Mouse (Mus musculus) splenic B cell, adult 2 months (primary cell): Measurements from ENCODE around the gene Epb41l2.

ENCODE experiments used
- DNase-seq: peaks from one replicate; pipeline ENCODE4 v3.0.0-alpha.2; 2011; ENCODE audit warnings: low read depth, low spot score
- H3K27me3 ChIP-seq: 2 replicates; pipeline ENCODE4 v1.6.1; 2012; ENCODE audit warnings: mild to moderate bottlenecking, low read length, moderate library complexity, mixed read lengths; ENCODE audit not compliant: control insufficient read depth, poor library complexity, insufficient read depth, severe bottlenecking
- H3K36me3 ChIP-seq: 2 replicates; pipeline ENCODE4 v1.6.1; 2012; ENCODE audit warnings: mild to moderate bottlenecking, low read length, moderate library complexity, mixed read lengths; ENCODE audit not compliant: control insufficient read depth, poor library complexity, insufficient read depth, severe bottlenecking

Epb41l2 gene

GRCm38 (mm10) chr10:25429346-25429745, 69.7 kb downstream of the Epb41l2 start:
- Histone ChIP-seq H3K36me3 (no peaks in the 10 kb centered on the region), H3K27me3 (no peaks in the 10 kb centered on the region)
- DNase-seq, result no peak

DNA sequence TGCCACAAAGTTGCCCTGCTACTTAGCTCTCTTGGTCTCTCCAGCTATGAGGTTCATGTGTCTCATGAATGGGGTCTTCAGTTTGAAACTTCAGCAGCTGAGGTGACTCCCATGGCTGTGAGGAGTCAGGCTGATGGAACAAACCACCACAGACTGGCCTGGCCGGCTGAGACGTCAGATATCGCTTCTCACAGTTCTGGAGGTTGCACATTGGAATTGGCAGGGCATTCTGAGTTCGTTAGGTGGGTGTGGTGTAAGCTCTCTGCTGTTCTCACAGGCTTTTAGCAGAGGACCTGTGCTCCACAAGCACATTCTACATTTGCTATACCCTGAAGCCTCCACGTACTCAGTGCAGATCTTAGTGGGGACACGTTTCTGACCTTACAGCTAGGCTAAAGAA, 71.3 kb downstream of the Epb41l2 start:
- Histone ChIP-seq H3K27me3 (no peaks in the 10 kb centered on the region), H3K36me3 (no peaks in the 10 kb centered on the region)
- no peak for DNase-seq

DNA sequence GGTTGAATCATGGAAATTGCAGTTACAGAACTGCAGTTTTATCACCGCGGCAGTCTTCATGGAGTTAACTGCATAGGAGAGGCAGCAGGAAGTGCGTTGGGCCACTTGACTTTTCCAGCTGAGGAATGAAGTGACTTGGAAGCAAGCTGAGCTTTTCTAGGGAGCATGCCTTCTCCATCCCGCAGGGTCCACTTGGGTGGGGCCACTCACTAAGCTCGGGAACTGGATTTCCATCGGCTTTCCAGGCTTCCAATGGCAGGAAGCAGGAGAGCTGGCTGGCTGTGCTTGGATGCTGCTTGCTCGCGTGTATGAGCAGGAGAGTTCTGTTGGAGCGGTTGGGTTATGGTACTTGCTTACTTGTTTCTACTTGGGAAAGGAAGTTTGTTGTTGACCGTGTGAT, 72.8 kb downstream of the Epb41l2 start:
- no peak for DNase-seq
- H3K27me3 ChIP-seq, result no peaks in the 10 kb centered on the region
- H3K36me3 ChIP-seq, result no peaks in the 10 kb centered on the region

- no peaks in the 10 kb centered on the region for H3K36me3 ChIP-seq
- DNase-seq, result peak; percentile 37
- H3K27me3 ChIP-seq, result no peaks in the 10 kb centered on the region
Measured at GRCm38 (mm10) chr10:25432938-25433337, 73.3 kb downstream of the Epb41l2 start.

DNA sequence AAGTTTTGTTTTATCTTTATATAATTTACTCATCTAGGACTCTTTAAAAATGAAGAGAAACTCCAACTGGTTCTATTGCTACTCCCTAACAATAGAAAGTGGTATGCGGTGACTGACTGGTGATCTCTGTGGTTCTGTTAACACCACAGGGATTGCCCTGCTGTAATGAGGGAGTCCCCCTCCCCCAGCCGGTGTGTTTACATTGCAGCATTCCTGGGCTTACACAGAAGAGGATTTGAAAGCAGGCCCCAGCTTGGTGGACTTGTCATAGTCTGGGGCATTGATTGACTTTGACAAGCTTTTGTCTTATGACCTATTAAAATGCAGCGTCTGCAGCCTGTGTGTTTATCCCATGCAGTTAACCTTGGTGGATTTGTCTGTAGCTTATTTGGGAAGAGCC, 73.9 kb downstream of the Epb41l2 start:
- H3K27me3 ChIP-seq, result no peaks in the 10 kb centered on the region

GRCm38 (mm10) chr10:25434358-25435044, 74.9 kb downstream of the Epb41l2 start:
- Histone ChIP-seq H3K27me3 (no peaks in the 10 kb centered on the region), H3K36me3 (no peaks in the 10 kb centered on the region)
- DNase-seq, result peak; percentile 44

More for the DNA sequence above, 73.9 kb downstream of the Epb41l2 start:
- DNase-seq, result no peak
- H3K36me3 ChIP-seq, result no peaks in the 10 kb centered on the region

GRCm38 (mm10) chr10:25436703-25437401, 77.3 kb downstream of the Epb41l2 start:
- Histone ChIP-seq H3K27me3 (no peaks in the 10 kb centered on the region), H3K36me3 (no peaks in the 10 kb centered on the region)
- DNase-seq, result no peak

DNA sequence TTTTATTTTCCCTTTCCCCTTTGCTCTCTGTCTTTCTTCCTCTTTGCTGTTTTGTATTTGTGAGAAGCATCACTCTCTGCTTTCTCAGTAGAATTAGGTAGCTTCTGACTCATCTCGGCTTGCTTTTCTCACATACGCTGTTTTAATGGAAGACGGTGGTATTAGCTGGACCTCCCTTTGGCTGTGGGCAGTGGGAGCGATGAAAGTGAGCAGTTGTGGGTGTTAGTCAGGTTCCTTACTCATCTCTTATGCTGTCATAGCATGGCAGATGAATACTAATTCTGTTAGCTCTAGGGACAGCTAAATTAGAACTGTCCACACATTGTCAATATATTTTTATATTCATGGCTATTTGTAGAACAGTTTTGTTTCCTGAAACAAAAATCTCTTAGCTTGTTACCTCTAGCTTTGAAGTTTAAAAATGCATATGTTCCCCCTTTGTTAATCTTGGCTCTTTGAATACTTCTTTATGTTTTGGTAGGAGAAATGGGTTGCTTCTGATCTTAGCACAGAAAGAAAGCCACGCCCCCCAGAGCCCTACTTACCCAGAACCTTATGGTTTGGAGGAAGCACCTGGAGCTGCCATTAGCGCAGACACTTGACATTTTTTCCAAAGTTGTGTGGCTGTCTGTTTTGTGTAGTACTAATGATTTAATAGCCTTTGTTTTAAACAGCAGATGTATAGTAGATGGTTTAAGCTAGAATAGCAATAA, 78.1 kb downstream of the Epb41l2 start:
- DNase-seq, result peak; percentile 39
- H3K36me3 ChIP-seq, result no peaks in the 10 kb centered on the region
- H3K27me3 ChIP-seq, result no peaks in the 10 kb centered on the region

DNA sequence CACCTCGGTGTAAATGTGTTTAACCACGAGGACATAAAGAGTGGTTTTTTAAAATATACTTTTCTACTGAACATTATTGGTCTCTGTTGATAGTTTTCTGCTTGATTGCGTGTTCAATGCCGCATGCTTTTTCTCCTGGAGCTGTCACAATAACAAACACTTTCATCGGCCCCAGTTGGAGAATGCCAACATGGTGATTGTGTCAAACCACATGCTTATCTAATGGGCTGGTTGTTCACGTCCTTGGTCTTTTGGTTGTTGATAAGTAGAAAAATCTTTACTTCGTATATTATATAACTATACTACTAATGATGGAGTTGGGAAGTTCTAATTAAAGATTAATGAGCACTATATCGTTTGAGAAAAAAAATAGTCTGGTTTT, 78.7 kb downstream of the Epb41l2 start:
- no peaks in the 10 kb centered on the region for H3K36me3 ChIP-seq
- no peak for DNase-seq
- no peaks in the 10 kb centered on the region for H3K27me3 ChIP-seq

DNA sequence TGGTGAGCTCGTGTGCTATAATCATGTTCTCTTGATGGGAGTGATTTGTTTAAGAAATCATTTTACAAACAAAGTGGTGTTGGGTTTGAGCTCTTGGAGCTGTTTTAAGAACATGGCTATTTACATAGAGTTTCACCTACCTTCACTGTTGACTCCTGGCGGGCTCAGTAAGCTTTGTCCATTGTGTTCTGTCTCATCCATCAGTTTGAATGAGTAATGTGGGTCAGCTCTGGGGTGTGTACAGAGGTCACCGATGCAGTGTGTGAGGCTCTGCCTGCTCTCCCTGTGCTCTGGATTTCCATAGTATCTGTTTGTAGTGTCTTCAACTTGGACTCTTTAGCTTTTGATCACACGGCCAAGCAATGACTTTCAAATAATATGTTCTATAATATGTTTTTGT, 79.6 kb downstream of the Epb41l2 start:
- DNase-seq, result no peak
- Histone ChIP-seq H3K27me3 (no peaks in the 10 kb centered on the region), H3K36me3 (no peaks in the 10 kb centered on the region)

DNA sequence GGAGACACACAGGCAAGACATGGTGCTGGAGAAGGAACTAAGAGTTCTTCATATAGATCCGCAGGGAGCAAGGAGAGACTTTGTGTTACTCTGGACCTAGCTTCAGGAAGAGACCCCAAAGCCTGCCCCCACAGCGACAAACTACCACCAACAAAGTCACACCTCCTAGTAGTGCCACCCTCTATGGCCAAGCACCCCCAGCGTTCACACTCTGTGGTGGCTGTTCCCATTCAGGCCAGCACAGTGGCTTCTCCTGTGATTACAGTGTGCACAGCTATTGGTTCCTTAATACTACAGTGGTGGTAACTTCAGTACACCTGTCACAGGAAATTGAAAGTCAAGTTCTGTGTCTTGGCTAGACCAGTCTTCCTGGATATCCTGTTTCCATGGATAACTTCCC, 80.3 kb downstream of the Epb41l2 start:
- no peaks in the 10 kb centered on the region for H3K36me3 ChIP-seq
- H3K27me3 ChIP-seq, result no peaks in the 10 kb centered on the region

DNA sequence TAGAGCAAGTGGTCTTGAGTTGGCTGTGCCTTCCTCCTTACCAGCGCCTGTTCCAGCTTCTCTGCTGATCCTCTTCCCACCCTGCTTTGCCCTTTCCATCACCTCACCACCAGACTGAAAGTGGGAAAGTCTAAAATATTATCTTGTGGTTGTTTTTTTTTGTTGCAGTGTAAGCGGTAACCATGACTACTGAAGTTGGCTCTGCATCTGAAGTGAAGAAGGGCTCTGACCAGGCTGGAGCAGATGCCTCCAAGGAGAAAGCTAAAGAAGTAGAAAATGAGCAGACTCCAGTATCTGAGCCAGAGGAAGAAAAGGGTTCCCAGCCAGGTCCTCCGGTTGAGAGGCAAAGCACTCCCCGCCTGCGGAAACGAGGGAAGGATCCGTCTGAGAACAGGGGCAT, 81.8 kb downstream of the Epb41l2 start:
- Histone ChIP-seq H3K27me3 (no peaks in the 10 kb centered on the region), H3K36me3 (no peaks in the 10 kb centered on the region)
- DNase-seq, result no peak

More for the DNA sequence above, 80.3 kb downstream of the Epb41l2 start:
- DNase-seq, result no peak

DNA sequence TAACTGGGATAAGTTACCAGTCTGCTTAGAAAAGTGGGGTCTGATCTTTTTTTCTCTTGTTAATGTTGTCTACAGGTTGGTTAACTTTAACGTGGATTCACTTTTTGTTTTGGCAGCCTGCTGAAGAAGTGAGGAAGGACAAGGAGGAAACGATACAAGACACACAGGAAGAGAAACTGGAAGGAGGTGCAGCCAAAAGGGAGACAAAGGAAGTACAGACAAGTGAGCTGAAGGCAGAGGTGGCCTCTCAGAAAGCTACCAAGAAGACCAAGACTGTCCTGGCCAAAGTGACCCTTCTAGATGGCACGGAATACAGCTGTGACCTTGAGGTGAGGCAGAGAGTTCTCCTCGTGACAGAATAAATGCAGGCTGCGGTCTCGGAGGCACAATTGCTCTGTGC, 84.0 kb downstream of the Epb41l2 start:
- peak; percentile 70 for DNase-seq
- H3K36me3 ChIP-seq, result no peaks in the 10 kb centered on the region
- no peaks in the 10 kb centered on the region for H3K27me3 ChIP-seq

- Histone ChIP-seq H3K27me3 (no peaks in the 10 kb centered on the region), H3K36me3 (no peaks in the 10 kb centered on the region)
- DNase-seq, result no peak
Measured at GRCm38 (mm10) chr10:25444198-25444783, 84.7 kb downstream of the Epb41l2 start.
